ENCODE assay signal across 16 mouse cellular contexts in the genomic region with DNA sequence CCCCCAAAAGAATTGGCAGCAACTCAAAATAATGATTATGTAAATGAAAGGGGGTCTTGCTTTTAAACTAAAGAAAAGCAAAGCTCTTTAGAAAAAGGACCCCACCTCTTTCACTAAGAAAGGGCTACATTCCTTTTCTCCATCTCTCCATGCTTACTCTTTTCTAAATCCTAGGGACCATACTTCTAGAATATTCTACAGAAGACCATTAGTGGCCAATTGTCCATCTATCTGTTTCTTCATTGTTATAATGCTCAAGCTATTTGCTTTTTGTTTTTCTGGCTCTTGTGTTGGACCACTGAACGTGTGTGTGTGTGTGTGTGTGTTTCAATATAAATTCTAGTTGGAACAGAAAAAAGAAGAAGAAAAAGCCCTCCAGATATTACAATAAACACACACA.
DNase-seq lines count a peak whose midpoint lies in the region; ATAC-seq and TF ChIP-seq lines count a peak whose summit lies in the region.
"Had no signal": no experiment of that assay in that cellular context is flagged by ENCODE, and none has a peak within 500 bp of the region (broad histone marks: within the 10 kb centered on the region; RNA-seq: fewer than 3 reads in every experiment).

No protein-coding gene starts in this region.

- WGBS in hindbrain, embryonic 10.5 days: 39% methylated on average over 1 of the region's 1 CpGs
- WGBS in hindbrain, embryonic 16.5 days: 16% methylated on average over 1 of the region's 1 CpGs
- 23% methylated on average over 1 of the region's 1 CpGs for WGBS in forebrain, embryonic 10.5 days
- 5% methylated on average over 1 of the region's 1 CpGs for WGBS in forebrain, embryonic 15.5 days
- WGBS in hindbrain, postnatal 0 days: 19% methylated on average over 1 of the region's 1 CpGs

- H3K4me3 ChIP-seq in hindbrain, embryonic 10.5 days: no peak overlapping the region
- no peak overlapping the region for H3K4me3 ChIP-seq in hindbrain, embryonic 16.5 days (ENCODE audit: low read length)
- no peak overlapping the region for H3K4me3 ChIP-seq in forebrain, embryonic 10.5 days
- H3K4me3 ChIP-seq in forebrain, embryonic 15.5 days: no peak overlapping the region
- no peak overlapping the region for H3K4me3 ChIP-seq in hindbrain, postnatal 0 days (ENCODE audit: low read length)
- H3K4me3 ChIP-seq: embryonic facial prominence, embryonic 12.5 days had no signal

- no peak overlapping the region for H3K9ac ChIP-seq in hindbrain, embryonic 16.5 days (ENCODE audit: low read depth, low read length)
- no peak overlapping the region for H3K9ac ChIP-seq in forebrain, embryonic 15.5 days (replicated peaks)
- no peak overlapping the region for H3K9ac ChIP-seq in hindbrain, postnatal 0 days (replicated peaks; ENCODE audit: low read length)
- H3K9ac ChIP-seq: embryonic facial prominence, embryonic 12.5 days had no signal

- peak overlapping the region; percentile 82 for H3K27ac ChIP-seq in hindbrain, embryonic 10.5 days
- no peak overlapping the region for H3K27ac ChIP-seq in hindbrain, embryonic 16.5 days (ENCODE audit: low read depth, low read length)
- peak overlapping the region; percentile 84 for H3K27ac ChIP-seq in forebrain, embryonic 10.5 days
- peak overlapping the region; percentile 94 for H3K27ac ChIP-seq in forebrain, embryonic 15.5 days (replicated peaks)
- H3K27ac ChIP-seq in hindbrain, postnatal 0 days: peak overlapping the region; percentile 68; the same call in 1 of the 2 replicates
- H3K27ac ChIP-seq: macrophage had no signal

- no peak for DNase-seq in hindbrain, embryonic 10.5 days (ENCODE audit: low spot score)
- no peak for DNase-seq in forebrain, embryonic 10.5 days (ENCODE audit: extremely low spot score, low spot score)
- no peak for DNase-seq in hindbrain, postnatal 0 days (ENCODE audit: low spot score)
- DNase-seq in right cerebral cortex, postnatal 36 days (ENCODE audit: low spot score in 2 of 2): no peak
- DNase-seq in urinary bladder, adult 2 months (ENCODE audit: low spot score): no peak
- DNase-seq: adrenal gland, postnatal 10 days; kidney, adult 9 months; kidney, postnatal 36 days; spleen, adult 18-20 months; thymus, adult 2 months had no signal

- H3K9me3 ChIP-seq in hindbrain, embryonic 10.5 days: no peaks in the 10 kb centered on the region
- no peaks in the 10 kb centered on the region for H3K9me3 ChIP-seq in hindbrain, embryonic 16.5 days (ENCODE audit: control insufficient read depth, low read length)
- H3K9me3 ChIP-seq in forebrain, embryonic 10.5 days: no peaks in the 10 kb centered on the region
- no peaks in the 10 kb centered on the region for H3K9me3 ChIP-seq in forebrain, embryonic 15.5 days
- H3K9me3 ChIP-seq in hindbrain, postnatal 0 days (ENCODE audit: low read length): no peaks in the 10 kb centered on the region
- H3K9me3 ChIP-seq: embryonic facial prominence, embryonic 12.5 days had no signal

- H3K4me2 ChIP-seq in hindbrain, embryonic 16.5 days (ENCODE audit: low read length): no peak overlapping the region
- no peak overlapping the region for H3K4me2 ChIP-seq in forebrain, embryonic 15.5 days (replicated peaks)
- H3K4me2 ChIP-seq in hindbrain, postnatal 0 days (ENCODE audit: low read depth, low read length): no peak overlapping the region
- H3K4me2 ChIP-seq: embryonic facial prominence, embryonic 12.5 days had no signal

- no peaks in the 10 kb centered on the region for H3K36me3 ChIP-seq in hindbrain, embryonic 10.5 days
- no peaks in the 10 kb centered on the region for H3K36me3 ChIP-seq in hindbrain, embryonic 16.5 days (ENCODE audit: control insufficient read depth, insufficient read depth, low read length)
- no peaks in the 10 kb centered on the region for H3K36me3 ChIP-seq in forebrain, embryonic 10.5 days (replicated peaks)
- no peaks in the 10 kb centered on the region for H3K36me3 ChIP-seq in forebrain, embryonic 15.5 days
- no peaks in the 10 kb centered on the region for H3K36me3 ChIP-seq in hindbrain, postnatal 0 days (ENCODE audit: insufficient read depth, low read length)
- H3K36me3 ChIP-seq: embryonic facial prominence, embryonic 12.5 days had no signal

- peaks cover 47% of the 10 kb centered on the region for H3K4me1 ChIP-seq in hindbrain, embryonic 10.5 days (replicated peaks)
- peaks cover 7% of the 10 kb centered on the region for H3K4me1 ChIP-seq in hindbrain, embryonic 16.5 days (ENCODE audit: control insufficient read depth, insufficient read depth, low read depth, low read length)
- H3K4me1 ChIP-seq in forebrain, embryonic 10.5 days: peaks cover 44% of the 10 kb centered on the region
- peaks cover 33% of the 10 kb centered on the region for H3K4me1 ChIP-seq in forebrain, embryonic 15.5 days
- peaks cover 3% of the 10 kb centered on the region; the same call in 1 of the 2 replicates for H3K4me1 ChIP-seq in hindbrain, postnatal 0 days (ENCODE audit: insufficient read depth, low read length)

- no peak for TF ChIP-seq CTCF in hindbrain, postnatal 0 days (IDR thresholded peaks at IDR 0.05; ENCODE audit: low read depth)

- ATAC-seq in hindbrain, embryonic 16.5 days: no peak
- no peak for ATAC-seq in forebrain, embryonic 15.5 days (replicated peaks)
- ATAC-seq in hindbrain, postnatal 0 days: no peak
- no peak for ATAC-seq in erythroblast, adult 5-6 weeks (replicated peaks; ENCODE audit: low FRiP score, poor library complexity, severe bottlenecking)
- ATAC-seq: inflammation-experienced regulatory T-cells, adult 6 months had no signal

- H3K27me3 ChIP-seq in hindbrain, embryonic 10.5 days (ENCODE audit: insufficient read depth, poor library complexity, severe bottlenecking): peaks cover 8% of the 10 kb centered on the region; the same call in 1 of the 2 replicates
- no peaks in the 10 kb centered on the region for H3K27me3 ChIP-seq in hindbrain, embryonic 16.5 days (replicated peaks; ENCODE audit: control insufficient read depth, insufficient read depth, low read length)
- peaks cover 9% of the 10 kb centered on the region; the same call in 1 of the 2 replicates for H3K27me3 ChIP-seq in forebrain, embryonic 10.5 days (ENCODE audit: poor library complexity, severe bottlenecking)
- no peaks in the 10 kb centered on the region for H3K27me3 ChIP-seq in forebrain, embryonic 15.5 days
- H3K27me3 ChIP-seq in hindbrain, postnatal 0 days (ENCODE audit: insufficient read depth, low read length): no peaks in the 10 kb centered on the region
- H3K27me3 ChIP-seq: embryonic facial prominence, embryonic 12.5 days had no signal
